Mouse (Mus musculus) retina, postnatal 1 day (tissue): ENCODE data around the gene Gm13693.
"Not testable (repeated sequence)": the region's sequence is repeated elsewhere in the genome, so short reads cannot be mapped to it uniquely, and the experiment has no call there.

Experiments used
- DNase-seq: peaks from one replicate; pipeline ENCODE4 v3.0.0-alpha.2; 2012

The Gm13693 gene

GRCm38 (mm10) chr2:83961203-83961602 is at the start of gene Gm13693:
Gene Gm13693 (plus strand): TSS chr2:83961503.
- DNase-seq = not testable (repeated sequence)

DNA sequence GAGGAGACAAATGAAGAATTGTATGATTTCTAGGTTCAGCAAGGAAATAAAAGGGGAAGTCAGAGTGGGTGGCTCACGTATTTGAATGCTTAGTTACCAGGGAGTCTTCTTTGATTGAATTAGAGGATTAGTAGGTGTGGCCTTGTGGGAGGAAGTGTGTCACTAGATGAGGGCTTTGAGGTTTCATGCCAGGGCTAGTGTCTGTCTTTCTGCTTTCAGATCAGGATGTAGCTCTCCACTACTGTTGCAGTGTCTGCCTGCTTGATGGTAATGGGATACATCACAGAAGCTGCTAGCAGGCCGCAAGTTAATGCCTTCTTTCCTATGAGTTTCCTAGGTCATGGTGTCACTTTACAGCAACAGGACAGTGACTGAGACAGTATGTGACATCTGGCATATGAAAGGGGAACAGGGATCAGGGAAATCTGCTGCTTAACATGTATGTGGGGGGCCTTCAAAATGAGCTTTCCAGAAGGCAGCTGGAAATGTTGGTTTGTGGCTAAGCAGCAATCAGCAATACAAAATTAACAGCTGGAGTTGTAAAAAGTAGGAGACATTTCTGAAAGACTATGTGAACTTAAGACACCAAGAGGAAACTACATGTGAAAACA is 31.7 kb upstream of the Gm13693 start:
- DNase-seq = peak; percentile 24

DNA sequence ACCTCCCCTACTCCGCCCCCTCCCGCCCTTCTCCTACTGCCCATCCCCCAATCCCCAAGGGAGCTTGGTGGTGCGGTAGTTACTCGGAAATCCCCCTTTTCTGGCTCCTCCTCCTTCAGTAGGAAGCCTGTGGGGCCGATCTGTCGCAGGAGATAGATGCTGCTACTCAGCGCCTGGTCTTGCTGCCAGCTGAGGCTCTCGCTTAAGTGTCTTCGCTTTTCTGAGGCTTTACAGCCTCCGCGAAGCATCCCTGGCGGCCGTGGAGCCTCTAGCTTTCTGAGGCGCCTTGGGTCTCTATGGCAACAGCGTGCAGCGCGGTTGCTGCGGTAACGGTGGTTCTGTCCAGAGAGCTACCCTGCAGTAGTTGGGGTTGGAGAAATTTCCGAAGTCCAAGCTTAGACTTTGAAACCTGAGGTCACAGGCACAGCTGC is 20.4 kb upstream of the Gm13693 start, which contains the start of gene Zswim2:
Gene Zswim2 (minus strand): TSS at position 298 of the 431 bp plus-strand sequence.
- DNase-seq = peak; percentile 89

DNA sequence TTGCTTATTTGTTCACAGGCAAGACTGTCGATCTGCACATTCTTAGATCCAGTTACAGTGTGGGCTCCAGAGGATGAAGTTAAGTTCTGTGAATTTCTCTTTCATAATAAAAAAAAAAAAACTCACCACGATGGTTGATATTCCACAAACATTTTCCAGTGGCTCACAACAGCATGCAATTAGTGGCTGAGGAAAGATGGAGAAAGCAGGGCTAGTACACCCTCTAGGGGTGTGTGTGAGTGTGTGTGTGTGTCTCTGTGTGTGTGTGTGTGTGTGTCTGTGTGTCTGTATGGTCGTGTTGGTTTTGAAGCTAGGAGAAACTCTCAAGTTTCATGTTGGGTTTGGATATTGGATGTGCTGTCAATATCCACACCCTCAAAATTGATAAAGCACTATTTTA is 19.9 kb upstream of the Gm13693 start:
- no peak for DNase-seq

GRCm38 (mm10) chr2:83941792-83942191 is 19.5 kb upstream of the Gm13693 start:
- DNase-seq = no peak

- DNase-seq = not testable (repeated sequence)
Observed at GRCm38 (mm10) chr2:83955393-83955792, 5.9 kb upstream of the Gm13693 start, which contains the start of gene Gm13698. Gene Gm13698 (plus strand): TSS chr2:83955693.

GRCm38 (mm10) chr2:83967013-83967412 is 5.7 kb downstream of the Gm13693 start, which contains the start of gene Gm13695:
Gene Gm13695 (plus strand): TSS chr2:83967313.
- not testable (repeated sequence) for DNase-seq

GRCm38 (mm10) chr2:83972823-83973222 is 11.5 kb downstream of the Gm13693 start, which contains the start of gene Gm13696:
Gene Gm13696 (plus strand): TSS chr2:83973123.
- DNase-seq = not testable (repeated sequence)

- DNase-seq = not testable (repeated sequence)
Observed at GRCm38 (mm10) chr2:83978633-83979032, 17.3 kb downstream of the Gm13693 start, which contains the start of gene Gm13694. Gene Gm13694 (plus strand): TSS chr2:83978933.

DNA sequence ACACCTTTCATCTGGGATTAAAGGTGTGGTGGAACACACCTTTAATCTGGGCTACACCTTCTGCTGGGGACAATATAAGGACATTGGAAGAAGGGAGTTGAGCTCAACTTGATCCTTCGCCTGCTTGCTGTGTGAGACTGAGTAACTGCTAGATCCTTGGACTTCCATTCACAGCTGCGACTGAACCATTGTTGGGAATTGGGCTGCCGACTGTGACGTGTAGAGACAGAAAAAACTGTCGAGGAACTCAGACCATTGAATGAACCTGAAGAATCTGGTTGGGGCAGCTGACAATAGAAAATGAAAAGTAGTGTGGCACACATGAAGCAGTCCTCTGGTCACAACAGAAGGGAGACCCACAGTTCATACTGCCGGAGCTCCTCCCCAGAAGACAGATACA is 23.1 kb downstream of the Gm13693 start, which contains the start of gene Gm13697:
Gene Gm13697 (plus strand): TSS at position 301 of the 400 bp plus-strand sequence.
- not testable (repeated sequence) for DNase-seq

- not testable (repeated sequence) for DNase-seq
Observed at GRCm38 (mm10) chr2:83990253-83990652, 28.9 kb downstream of the Gm13693 start, which contains the start of gene Gm13691. Gene Gm13691 (plus strand): TSS chr2:83990553.

DNA sequence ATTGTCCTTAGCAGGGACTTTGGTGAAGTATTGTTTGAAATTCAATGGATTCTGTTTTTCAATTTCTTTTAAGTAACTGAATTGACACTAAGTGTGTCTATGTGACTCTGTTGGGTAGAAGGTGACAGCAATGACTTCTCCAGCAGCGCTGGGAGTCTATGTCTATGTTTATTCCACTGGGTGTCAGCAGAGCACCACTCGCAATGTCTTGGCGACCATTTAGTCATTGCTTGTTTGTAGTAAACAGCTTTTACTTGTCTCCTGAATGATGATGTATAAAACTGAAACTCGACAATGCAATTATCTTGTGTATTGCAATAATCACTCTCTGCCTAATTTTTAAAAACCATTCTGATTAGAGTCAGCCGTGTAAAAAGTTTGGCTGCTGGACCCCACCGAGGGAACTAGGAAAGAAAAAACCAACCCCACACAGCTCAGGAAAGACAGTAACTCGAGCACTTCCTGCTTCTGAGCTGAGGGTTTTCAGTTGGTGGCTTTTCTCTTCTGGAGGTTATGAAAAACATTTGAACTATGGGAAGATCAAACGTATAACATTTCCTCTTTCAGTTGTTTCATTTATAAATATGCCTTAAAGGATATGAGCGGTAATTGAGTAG is 32.4 kb downstream of the Gm13693 start:
- not testable (repeated sequence) for DNase-seq

DNA sequence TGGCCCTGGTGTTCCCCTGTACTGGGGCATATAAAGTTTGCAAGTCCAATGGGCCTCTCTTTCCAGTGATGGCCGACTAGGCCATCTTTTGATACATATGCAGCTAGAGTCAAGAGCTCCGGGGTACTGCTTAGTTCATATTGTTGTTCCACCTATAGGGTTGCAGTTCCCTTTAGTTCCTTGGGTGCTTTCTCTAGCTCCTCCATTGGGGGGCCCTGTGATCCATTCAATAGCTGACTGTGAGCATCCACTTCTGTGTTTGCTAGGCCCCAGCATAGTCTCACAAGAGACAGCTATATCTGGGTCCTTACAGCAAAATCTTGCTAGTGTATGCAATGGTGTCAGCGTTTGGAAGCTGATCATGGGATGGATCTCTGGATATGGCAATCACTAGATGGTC is 33.2 kb downstream of the Gm13693 start:
- DNase-seq = not testable (repeated sequence)

- DNase-seq = no peak
Observed at GRCm38 (mm10) chr2:84008913-84009312, 47.6 kb downstream of the Gm13693 start.

DNA sequence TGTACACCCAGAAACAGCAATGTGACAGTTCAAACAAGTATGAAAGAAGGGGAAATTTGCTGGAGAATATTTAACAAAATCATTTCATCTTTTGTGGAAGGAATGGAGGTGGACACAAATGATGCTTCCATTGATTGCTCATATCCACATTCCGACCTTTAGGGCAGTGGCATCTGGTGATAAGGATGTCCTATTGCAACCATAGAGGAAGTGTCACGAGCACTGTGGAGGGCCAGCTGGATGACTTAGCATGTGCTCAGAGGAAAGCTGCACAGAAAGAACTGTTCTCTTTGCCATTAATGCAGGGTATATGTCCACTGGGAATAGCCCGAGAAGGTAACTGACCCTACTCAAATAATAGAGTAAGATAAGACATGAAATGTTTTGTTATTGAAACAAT is 48.5 kb downstream of the Gm13693 start:
- no peak for DNase-seq
